Mouse (Mus musculus) ovary, adult 2 months (tissue): ENCODE data around the gene Lrrn2. TPM values are rescaled to one million over a fixed set of nuclear protein-coding genes. Genes with fewer than 3 reads are reported as not detected.

Experiments
- polyA plus RNA-seq: library from polyadenylated mRNA; depleted of rRNA; stranded (reverse); fragments of >200 nt; gene quantifications from 2 replicates; pipeline ENCODE4 v1.2.3, GENCODE M21; 2012; rRNA removed

Gene Lrrn2
- 21.8 and 22.7 TPM in 2 replicates for polyA plus RNA-seq

GRCm38 (mm10) chr1:132880161-132881005 is at the start of gene Lrrn2:
TSS of gene Lrrn2 (plus strand) at chr1:132880273.

Other genes with a start within 250 kb of the Lrrn2 start
- 0.35 and 0.40 TPM in 2 replicates for gene Nfasc, start 138.5 kb upstream of the Lrrn2 start, polyA plus RNA-seq
- gene Mdm4, start 150.3 kb downstream of the Lrrn2 start, polyA plus RNA-seq = 32.9 and 37.4 TPM in 2 replicates
- 10.3 and 11.2 TPM in 2 replicates for gene Pik3c2b, start 165.4 kb downstream of the Lrrn2 start, polyA plus RNA-seq